Mouse (Mus musculus) hindbrain, embryonic 10.5 days (tissue): ENCODE measurements at regions not wholly inside any gene's neighbourhood (a gene's known extent, or its start where the extent isn't known, plus 50 kb on each side); places are given as distances from the start of the nearest gene placed in this dataset.

Experiments
- DNase-seq: peaks from one replicate; pipeline ENCODE4 v3.0.0-alpha.2; 2017; ENCODE audit warnings: low spot score
- H3K27ac ChIP-seq: fragments of 300-500 bp; sonication (generic); 2 replicates; pipeline ENCODE4 v1.5.1; 2016; ENCODE audit warnings: mild to moderate bottlenecking, moderate library complexity
- H3K27me3 ChIP-seq: fragments of 300-500 bp; sonication (generic); 2 replicates; pipeline ENCODE4 v1.6.1; 2016; ENCODE audit warnings: mild to moderate bottlenecking; ENCODE audit not compliant: poor library complexity, insufficient read depth, severe bottlenecking
- H3K36me3 ChIP-seq: fragments of 300-500 bp; sonication (generic); 2 replicates; pipeline ENCODE4 v1.6.1; 2016; ENCODE audit warnings: mild to moderate bottlenecking, moderate library complexity
- H3K4me1 ChIP-seq: fragments of 300-500 bp; sonication (generic); replicated peaks from 2 replicates; pipeline ENCODE4 v1.6.1; 2016; ENCODE audit warnings: mild to moderate bottlenecking
- H3K4me3 ChIP-seq: fragments of 300-500 bp; sonication (generic); 2 replicates; pipeline ENCODE4 v1.5.1; 2016; ENCODE audit warnings: mild to moderate bottlenecking, moderate library complexity
- H3K9me3 ChIP-seq: fragments of 300-500 bp; sonication (generic); 2 replicates; pipeline ENCODE4 v1.6.1; 2016; ENCODE audit warnings: mild to moderate bottlenecking, moderate library complexity
- WGBS: fragments of 180-500 bp; shearing (Covaris S2); methylation state at CpG from one replicate; pipeline ENCODE4 v1.1.7; 2016; 5-methylcytosine and 5-hydroxymethylcytosine counted together

GRCm38 (mm10) chr9:50032322-50033158, 233.8 kb upstream of the Ncam1 start:
- Histone ChIP-seq H3K4me3 (no peak overlapping the region), H3K9me3 (no peaks in the 10 kb centered on the region), H3K4me1 (peaks cover 23% of the 10 kb centered on the region), H3K27ac (peak overlapping the region; percentile 26; the same call in 1 of the 2 replicates), H3K27me3 (no peaks in the 10 kb centered on the region), H3K36me3 (no peaks in the 10 kb centered on the region)
- DNase-seq, result no peak
- 64% methylated on average over 9 of the region's 9 CpGs for WGBS

GRCm38 (mm10) chr9:50031318-50031717, 232.6 kb upstream of the Ncam1 start:
- H3K36me3 ChIP-seq, result no peaks in the 10 kb centered on the region
- no peaks in the 10 kb centered on the region for H3K27me3 ChIP-seq
- no peak overlapping the region for H3K4me3 ChIP-seq
- H3K4me1 ChIP-seq, result peaks cover 23% of the 10 kb centered on the region
- WGBS, result 24% methylated on average over 2 of the region's 2 CpGs
- no peak for DNase-seq
- no peaks in the 10 kb centered on the region for H3K9me3 ChIP-seq
- no peak overlapping the region; the same call in 1 of the 2 replicates for H3K27ac ChIP-seq

GRCm38 (mm10) chr9:50029030-50029429, 230.3 kb upstream of the Ncam1 start:
- Histone ChIP-seq H3K4me3 (no peak overlapping the region), H3K27me3 (no peaks in the 10 kb centered on the region), H3K27ac (no peak overlapping the region), H3K9me3 (no peaks in the 10 kb centered on the region), H3K4me1 (peaks cover 23% of the 10 kb centered on the region), H3K36me3 (no peaks in the 10 kb centered on the region)
- DNase-seq, result no peak
- WGBS, result 59% methylated on average over 3 of the region's 3 CpGs

- Histone ChIP-seq H3K27me3 (no peaks in the 10 kb centered on the region), H3K4me1 (peaks cover 23% of the 10 kb centered on the region), H3K9me3 (no peaks in the 10 kb centered on the region), H3K36me3 (no peaks in the 10 kb centered on the region), H3K4me3 (no peak overlapping the region), H3K27ac (no peak overlapping the region)
- DNase-seq, result no peak
- WGBS, result 88% methylated on average over 2 of the region's 2 CpGs
Measured at GRCm38 (mm10) chr9:50028573-50028972, 229.8 kb upstream of the Ncam1 start.

GRCm38 (mm10) chr9:50024820-50025219, 226.1 kb upstream of the Ncam1 start:
- H3K4me3 ChIP-seq, result no peak overlapping the region
- no peaks in the 10 kb centered on the region for H3K9me3 ChIP-seq
- H3K36me3 ChIP-seq, result no peaks in the 10 kb centered on the region
- no peaks in the 10 kb centered on the region for H3K27me3 ChIP-seq
- WGBS, result 87% methylated on average over 6 of the region's 6 CpGs
- H3K27ac ChIP-seq, result no peak overlapping the region
- no peak for DNase-seq
- H3K4me1 ChIP-seq, result no peaks in the 10 kb centered on the region

GRCm38 (mm10) chr9:50013602-50014001, 214.9 kb upstream of the Ncam1 start:
- H3K4me1 ChIP-seq, result 0 out of 2 replicates have a peak, but pooled peaks cover 2% of the 10 kb centered on the region
- no peak overlapping the region for H3K4me3 ChIP-seq
- DNase-seq, result no peak
- no peaks in the 10 kb centered on the region for H3K9me3 ChIP-seq
- H3K27ac ChIP-seq, result no peak overlapping the region
- H3K27me3 ChIP-seq, result no peaks in the 10 kb centered on the region
- H3K36me3 ChIP-seq, result no peaks in the 10 kb centered on the region
- 90% methylated on average over 4 of the region's 4 CpGs for WGBS

GRCm38 (mm10) chr9:50005757-50006576, 207.2 kb upstream of the Ncam1 start:
- Histone ChIP-seq H3K4me1 (peaks cover 27% of the 10 kb centered on the region), H3K36me3 (no peaks in the 10 kb centered on the region), H3K4me3 (no peak overlapping the region), H3K27me3 (no peaks in the 10 kb centered on the region), H3K9me3 (no peaks in the 10 kb centered on the region), H3K27ac (peak overlapping the region; percentile 74)
- DNase-seq, result peak; percentile 48
- WGBS, result 45% methylated on average over 8 of the region's 8 CpGs

- no peaks in the 10 kb centered on the region for H3K27me3 ChIP-seq
- H3K9me3 ChIP-seq, result no peaks in the 10 kb centered on the region
- no peak for DNase-seq
- no peak overlapping the region for H3K4me3 ChIP-seq
- H3K4me1 ChIP-seq, result peaks cover 45% of the 10 kb centered on the region
- 54% methylated on average over 6 of the region's 6 CpGs for WGBS
- no peak overlapping the region for H3K27ac ChIP-seq
- no peaks in the 10 kb centered on the region for H3K36me3 ChIP-seq
Measured at GRCm38 (mm10) chr9:50002695-50003094, 204.0 kb upstream of the Ncam1 start.

- H3K36me3 ChIP-seq, result 0 out of 2 replicates have a peak, but pooled peaks cover 3% of the 10 kb centered on the region
- H3K4me3 ChIP-seq, result no peak overlapping the region
- H3K27me3 ChIP-seq, result no peaks in the 10 kb centered on the region
- H3K9me3 ChIP-seq, result peaks cover 8% of the 10 kb centered on the region
- H3K4me1 ChIP-seq, result peaks cover 37% of the 10 kb centered on the region
- WGBS, result 74% methylated on average over 13 of the region's 13 CpGs
- peak overlapping the region; percentile 17 for H3K27ac ChIP-seq
- DNase-seq, result no peak
Measured at GRCm38 (mm10) chr9:50000497-50001404, 202.0 kb upstream of the Ncam1 start.

GRCm38 (mm10) chr9:49999970-50000369, 201.2 kb upstream of the Ncam1 start:
- peaks cover 16% of the 10 kb centered on the region for H3K9me3 ChIP-seq
- H3K27me3 ChIP-seq, result no peaks in the 10 kb centered on the region
- H3K4me3 ChIP-seq, result no peak overlapping the region
- no peak overlapping the region for H3K27ac ChIP-seq
- 88% methylated on average over 1 of the region's 1 CpGs for WGBS
- peaks cover 32% of the 10 kb centered on the region for H3K4me1 ChIP-seq
- H3K36me3 ChIP-seq, result 0 out of 2 replicates have a peak, but pooled peaks cover 4% of the 10 kb centered on the region
- DNase-seq, result no peak

GRCm38 (mm10) chr9:49998101-49998500, 199.4 kb upstream of the Ncam1 start:
- Histone ChIP-seq H3K9me3 (peaks cover 20% of the 10 kb centered on the region), H3K27me3 (no peaks in the 10 kb centered on the region), H3K36me3 (0 out of 2 replicates have a peak, but pooled peaks cover 4% of the 10 kb centered on the region), H3K4me3 (no peak overlapping the region), H3K27ac (peak overlapping the region; percentile 53; the same call in 1 of the 2 replicates), H3K4me1 (peaks cover 30% of the 10 kb centered on the region)
- peak; percentile 34 for DNase-seq
- whole genome bisulfite sequencing, result 46% methylated on average over 3 of the region's 3 CpGs
